Mouse (Mus musculus): ENCODE results near the gene Gm20683. TPM values are rescaled to one million over a fixed set of nuclear protein-coding genes. Genes with fewer than 3 reads are reported as not detected.
A peak's percentile ranks its signal among the peaks of the same experiment; 100 is the strongest.

The Gm20683 gene
- polyA plus RNA-seq, 1 experiment from 2014 or later, result 1.9 TPM

DNA sequence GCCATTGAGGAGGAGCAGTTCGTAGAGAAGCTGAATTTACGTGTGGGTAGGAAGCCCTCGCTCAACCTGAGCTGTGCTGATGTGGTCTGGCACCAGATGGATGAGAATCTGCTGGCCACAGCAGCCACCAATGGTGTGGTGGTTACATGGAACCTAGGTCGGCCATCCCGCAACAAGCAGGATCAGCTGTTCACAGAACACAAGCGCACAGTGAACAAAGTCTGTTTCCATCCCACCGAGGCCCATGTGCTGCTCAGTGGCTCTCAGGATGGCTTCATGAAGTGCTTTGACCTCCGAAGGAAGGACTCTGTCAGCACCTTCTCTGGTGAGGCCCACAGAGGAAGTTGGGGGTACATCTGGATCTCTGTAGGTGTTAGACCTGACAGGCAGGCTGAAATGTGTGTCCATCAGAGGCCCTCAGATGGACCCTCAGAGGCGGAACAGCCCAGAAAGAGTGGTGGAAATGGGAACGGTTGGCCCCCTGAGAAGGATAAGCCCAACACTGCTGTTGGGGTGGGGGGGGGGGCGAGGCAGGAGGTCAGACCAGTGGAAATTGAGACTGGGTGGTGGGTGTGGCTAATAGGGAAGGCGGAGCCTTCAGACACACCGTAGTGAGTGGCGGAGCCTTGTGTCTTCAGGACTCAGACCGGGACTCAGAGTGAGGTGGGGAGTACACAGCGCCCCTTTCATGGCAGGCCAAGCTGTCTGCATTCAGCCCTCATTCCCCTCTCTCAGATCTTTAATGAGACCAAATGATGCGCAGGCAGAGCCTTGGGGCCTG is 17.0 kb downstream of the Gm20683 start:
- peaks cover 31% of the 10 kb centered on the region for H3K27me3 ChIP-seq (ENCODE audit: control insufficient read depth, insufficient read depth, low read length)
- no peak overlapping the region for H3K27ac ChIP-seq (replicated peaks in 1 of 2; ENCODE audit: control insufficient read depth in 1 of 2, insufficient read depth in 1 of 2, low read depth in 2 of 2, low read length in 2 of 2)
- ATAC-seq (ENCODE audit: insufficient number of reproducible peaks, insufficient read depth, low FRiP score, low read depth), result no peak
- H3K4me2 ChIP-seq (ENCODE audit: low read length), result peak overlapping the region; percentile 87
- peaks cover 26% of the 10 kb centered on the region for H3K36me3 ChIP-seq (ENCODE audit: control insufficient read depth, insufficient read depth, low read length)
- H3K9me3 ChIP-seq (ENCODE audit: control insufficient read depth, low read length), result no peaks in the 10 kb centered on the region
- H3K9ac ChIP-seq (ENCODE audit: low read length), result peak overlapping the region; percentile 83
- WGBS, result 70% methylated on average over 17 of the region's 17 CpGs
- peak overlapping the region; percentile 60 to 61 for H3K4me3 ChIP-seq (ENCODE audit: control insufficient read depth in 1 of 2, insufficient read depth in 1 of 2, low read depth in 1 of 2, low read length in 2 of 2)
- peaks cover 17 to 22% of the 10 kb centered on the region in 2 experiments for H3K4me1 ChIP-seq (ENCODE audit: control insufficient read depth in 2 of 2, insufficient read depth in 2 of 2, low read length in 2 of 2)

DNA sequence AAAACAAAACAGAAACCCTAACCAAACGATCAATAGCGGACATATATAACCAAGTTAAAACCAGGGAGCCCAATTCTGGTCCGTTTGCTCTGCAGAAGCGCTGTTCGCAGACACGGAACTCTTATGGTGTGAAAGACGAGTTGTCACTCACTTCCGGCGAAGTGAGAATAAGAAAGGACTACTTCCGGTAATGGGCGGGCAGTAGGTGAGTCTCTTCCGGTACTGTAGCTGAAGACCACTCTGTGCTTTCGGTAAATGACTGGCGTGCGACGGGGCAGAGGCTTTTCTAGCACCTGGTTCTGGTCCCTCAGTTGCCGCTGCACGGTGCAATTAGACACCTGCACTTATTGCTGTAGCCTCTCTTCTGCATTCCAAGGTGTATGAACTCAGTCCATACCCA is 18.1 kb downstream of the Gm20683 start, which contains the start of gene Wdr24:
Gene Wdr24 (plus strand): TSS at position 176 of the 400 bp plus-strand sequence.
- Histone ChIP-seq H3K4me3 (ENCODE audit: control insufficient read depth in 1 of 2, insufficient read depth in 1 of 2, low read depth in 1 of 2, low read length in 2 of 2) (peak within 1 kb of the TSS; percentile 60 to 61), H3K27me3 (ENCODE audit: control insufficient read depth, insufficient read depth, low read length) (peaks cover 42% of the 10 kb centered on the region), H3K4me1 (ENCODE audit: control insufficient read depth in 2 of 2, insufficient read depth in 2 of 2, low read length in 2 of 2) (peaks cover 13 to 16% of the 10 kb centered on the region in 2 experiments), H3K9ac (ENCODE audit: low read length) (peak within 1 kb of the TSS; percentile 83), H3K27ac (replicated peaks in 1 of 2; ENCODE audit: control insufficient read depth in 1 of 2, insufficient read depth in 1 of 2, low read depth in 2 of 2, low read length in 2 of 2) (peak within 1 kb of the TSS in 1 of 2 experiments; percentile 53; a peak in 2 of 4 replicates), H3K4me2 (ENCODE audit: low read length) (peak within 1 kb of the TSS; percentile 87), H3K9me3 (ENCODE audit: control insufficient read depth, low read length) (no peaks in the 10 kb centered on the region), H3K36me3 (ENCODE audit: control insufficient read depth, insufficient read depth, low read length) (peaks cover 26% of the 10 kb centered on the region)
- ATAC-seq (ENCODE audit: insufficient number of reproducible peaks, insufficient read depth, low FRiP score, low read depth), result no peak
- WGBS, result under 1% methylated on average over 18 of the region's 18 CpGs

DNA sequence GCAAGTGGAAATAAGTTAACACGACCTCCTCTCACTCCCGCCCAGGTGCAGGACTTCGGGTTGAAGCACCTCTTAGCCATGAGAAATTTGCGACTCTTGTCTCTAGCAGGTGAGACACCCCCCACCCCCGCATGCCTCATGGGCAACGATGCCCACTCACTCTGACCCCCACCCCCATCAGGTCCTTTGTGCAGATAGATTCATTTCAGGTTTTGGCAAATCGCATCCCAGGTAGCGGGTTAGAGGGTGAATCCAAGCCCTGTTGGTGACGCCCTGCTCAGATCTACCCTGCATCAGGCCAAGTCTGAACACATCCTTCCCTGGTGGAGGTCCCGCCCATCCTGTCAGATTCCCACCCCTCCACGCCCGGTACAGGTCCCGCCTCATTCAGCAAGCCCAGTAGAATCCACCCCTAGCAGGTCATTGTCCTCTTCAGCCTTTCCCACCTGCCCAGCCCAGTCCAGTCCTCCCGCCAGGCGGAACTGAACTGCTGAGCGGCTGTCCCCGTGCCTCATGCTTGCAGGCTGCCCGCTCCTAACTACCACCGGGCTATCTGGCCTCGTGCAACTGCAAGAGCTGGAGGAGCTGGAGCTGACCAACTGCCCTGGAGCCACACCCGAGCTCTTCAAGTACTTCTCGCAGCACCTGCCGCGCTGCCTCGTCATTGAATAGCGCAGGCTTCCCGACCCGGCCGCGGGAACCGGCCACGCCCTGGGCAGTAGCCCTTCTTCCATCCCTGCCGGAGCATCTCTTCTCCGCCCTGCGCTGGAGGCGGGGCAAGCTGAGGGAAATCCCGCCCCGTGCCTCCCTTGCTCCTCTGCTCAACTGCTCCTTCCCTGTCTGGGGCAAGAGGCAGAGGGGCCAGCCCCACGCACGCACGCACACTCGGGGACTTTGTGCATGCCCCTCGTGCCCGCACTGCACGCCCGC is 22.4 kb downstream of the Gm20683 start:
- H3K27ac ChIP-seq (replicated peaks in 1 of 2; ENCODE audit: control insufficient read depth in 1 of 2, insufficient read depth in 1 of 2, low read depth in 2 of 2, low read length in 2 of 2), result no peak overlapping the region
- H3K36me3 ChIP-seq (ENCODE audit: control insufficient read depth, insufficient read depth, low read length), result no peaks in the 10 kb centered on the region
- peaks cover 4 to 5% of the 10 kb centered on the region in 2 experiments for H3K4me1 ChIP-seq (ENCODE audit: control insufficient read depth in 2 of 2, insufficient read depth in 2 of 2, low read length in 2 of 2)
- 6% methylated on average over 46 of the region's 46 CpGs for WGBS
- no peaks in the 10 kb centered on the region for H3K9me3 ChIP-seq (ENCODE audit: control insufficient read depth, low read length)
- H3K27me3 ChIP-seq (ENCODE audit: control insufficient read depth, insufficient read depth, low read length), result peaks cover 77% of the 10 kb centered on the region
- H3K4me2 ChIP-seq (ENCODE audit: low read length), result no peak overlapping the region
- no peak overlapping the region; a peak in 1 of 4 replicates for H3K4me3 ChIP-seq (ENCODE audit: control insufficient read depth in 1 of 2, insufficient read depth in 1 of 2, low read depth in 1 of 2, low read length in 2 of 2)
- no peak for ATAC-seq (ENCODE audit: insufficient number of reproducible peaks, insufficient read depth, low FRiP score, low read depth)
- H3K9ac ChIP-seq (ENCODE audit: low read length), result no peak overlapping the region

DNA sequence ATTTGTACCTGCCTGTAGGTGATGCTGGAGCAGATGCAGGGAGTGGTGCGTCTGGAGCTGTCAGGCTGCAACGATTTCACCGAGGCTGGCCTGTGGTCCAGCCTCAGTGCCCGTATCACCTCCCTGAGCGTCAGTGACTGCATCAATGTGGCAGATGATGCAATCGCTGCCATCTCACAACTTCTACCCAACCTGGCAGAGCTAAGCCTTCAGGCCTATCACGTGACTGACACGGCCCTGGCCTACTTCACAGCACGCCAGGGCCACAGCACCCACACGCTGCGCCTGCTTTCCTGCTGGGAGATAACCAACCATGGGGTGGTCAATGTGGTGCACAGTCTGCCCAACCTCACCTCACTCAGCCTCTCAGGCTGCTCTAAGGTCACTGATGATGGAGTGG is 23.9 kb downstream of the Gm20683 start:
- Histone ChIP-seq H3K4me3 (ENCODE audit: control insufficient read depth in 1 of 2, insufficient read depth in 1 of 2, low read depth in 1 of 2, low read length in 2 of 2) (no peak overlapping the region), H3K36me3 (ENCODE audit: control insufficient read depth, insufficient read depth, low read length) (no peaks in the 10 kb centered on the region), H3K4me1 (ENCODE audit: control insufficient read depth in 2 of 2, insufficient read depth in 2 of 2, low read length in 2 of 2) (no peaks in the 10 kb centered on the region), H3K9me3 (ENCODE audit: control insufficient read depth, low read length) (no peaks in the 10 kb centered on the region), H3K27me3 (ENCODE audit: control insufficient read depth, insufficient read depth, low read length) (peaks cover 82% of the 10 kb centered on the region), H3K27ac (replicated peaks in 1 of 2; ENCODE audit: control insufficient read depth in 1 of 2, insufficient read depth in 1 of 2, low read depth in 2 of 2, low read length in 2 of 2) (no peak overlapping the region), H3K4me2 (ENCODE audit: low read length) (no peak overlapping the region), H3K9ac (ENCODE audit: low read length) (no peak overlapping the region)
- WGBS, result 76% methylated on average over 11 of the region's 11 CpGs
- ATAC-seq (ENCODE audit: insufficient number of reproducible peaks, insufficient read depth, low FRiP score, low read depth), result no peak

DNA sequence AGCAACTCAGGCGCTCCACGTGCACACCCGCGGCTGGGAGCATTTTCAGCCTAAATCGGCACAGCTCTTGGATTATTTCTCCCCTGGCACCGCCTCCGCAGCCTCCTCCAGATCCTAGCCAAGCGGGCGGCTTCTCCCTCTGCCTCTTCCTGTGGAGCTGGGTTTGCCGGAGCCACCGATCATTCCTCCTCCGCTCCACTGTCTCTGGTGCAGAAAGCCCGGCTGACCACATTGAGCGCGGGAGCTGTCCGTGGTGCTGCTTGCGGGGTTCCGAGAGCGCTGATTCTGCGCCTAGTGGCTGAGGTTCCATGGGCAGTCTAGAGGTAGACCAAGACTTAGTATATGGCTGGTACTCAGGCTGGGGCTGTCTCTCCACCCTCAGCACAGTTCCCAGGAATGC is 28.1 kb downstream of the Gm20683 start:
- Histone ChIP-seq H3K4me2 (ENCODE audit: low read length) (no peak overlapping the region), H3K36me3 (ENCODE audit: control insufficient read depth, insufficient read depth, low read length) (no peaks in the 10 kb centered on the region), H3K4me3 (ENCODE audit: control insufficient read depth in 1 of 2, insufficient read depth in 1 of 2, low read depth in 1 of 2, low read length in 2 of 2) (no peak overlapping the region), H3K27ac (replicated peaks in 1 of 2; ENCODE audit: control insufficient read depth in 1 of 2, insufficient read depth in 1 of 2, low read depth in 2 of 2, low read length in 2 of 2) (no peak overlapping the region), H3K27me3 (ENCODE audit: control insufficient read depth, insufficient read depth, low read length) (peaks cover 83% of the 10 kb centered on the region), H3K9me3 (ENCODE audit: control insufficient read depth, low read length) (no peaks in the 10 kb centered on the region), H3K4me1 (ENCODE audit: control insufficient read depth in 2 of 2, insufficient read depth in 2 of 2, low read length in 2 of 2) (peaks cover 0 to 10% of the 10 kb centered on the region in 2 experiments; a peak in 1 of 4 replicates), H3K9ac (ENCODE audit: low read length) (no peak overlapping the region)
- no peak for ATAC-seq (ENCODE audit: insufficient number of reproducible peaks, insufficient read depth, low FRiP score, low read depth)
- 1% methylated on average over 20 of the region's 20 CpGs for WGBS

DNA sequence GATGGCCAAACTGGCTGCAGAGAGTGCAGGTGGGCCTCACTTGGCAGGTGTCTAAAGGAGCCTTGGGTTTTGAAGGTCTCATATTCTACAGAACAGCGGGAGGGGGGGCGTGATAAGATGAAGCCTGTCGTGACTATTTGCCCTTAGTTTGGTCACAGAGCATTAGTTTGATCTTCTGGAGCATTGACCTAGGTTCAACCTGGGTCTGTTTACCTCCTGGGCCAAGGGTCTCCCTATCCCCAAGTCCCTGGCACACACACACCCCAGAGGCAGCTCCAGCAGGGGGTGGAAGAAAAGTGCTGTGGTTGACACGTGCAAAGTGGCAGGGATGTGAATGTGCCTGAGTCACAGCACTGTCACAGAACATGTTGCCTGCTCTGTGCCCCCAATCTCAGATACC is 30.7 kb downstream of the Gm20683 start:
- 63% methylated on average over 4 of the region's 4 CpGs for WGBS
- Histone ChIP-seq H3K4me1 (ENCODE audit: control insufficient read depth in 2 of 2, insufficient read depth in 2 of 2, low read length in 2 of 2) (peaks cover 0 to 10% of the 10 kb centered on the region in 2 experiments; a peak in 1 of 4 replicates), H3K36me3 (ENCODE audit: control insufficient read depth, insufficient read depth, low read length) (no peaks in the 10 kb centered on the region), H3K9ac (ENCODE audit: low read length) (no peak overlapping the region), H3K4me3 (ENCODE audit: control insufficient read depth in 1 of 2, insufficient read depth in 1 of 2, low read depth in 1 of 2, low read length in 2 of 2) (no peak overlapping the region), H3K27ac (replicated peaks in 1 of 2; ENCODE audit: control insufficient read depth in 1 of 2, insufficient read depth in 1 of 2, low read depth in 2 of 2, low read length in 2 of 2) (no peak overlapping the region), H3K4me2 (ENCODE audit: low read length) (no peak overlapping the region), H3K9me3 (ENCODE audit: control insufficient read depth, low read length) (no peaks in the 10 kb centered on the region), H3K27me3 (ENCODE audit: control insufficient read depth, insufficient read depth, low read length) (peaks cover 67% of the 10 kb centered on the region)
- no peak for ATAC-seq (ENCODE audit: insufficient number of reproducible peaks, insufficient read depth, low FRiP score, low read depth)

DNA sequence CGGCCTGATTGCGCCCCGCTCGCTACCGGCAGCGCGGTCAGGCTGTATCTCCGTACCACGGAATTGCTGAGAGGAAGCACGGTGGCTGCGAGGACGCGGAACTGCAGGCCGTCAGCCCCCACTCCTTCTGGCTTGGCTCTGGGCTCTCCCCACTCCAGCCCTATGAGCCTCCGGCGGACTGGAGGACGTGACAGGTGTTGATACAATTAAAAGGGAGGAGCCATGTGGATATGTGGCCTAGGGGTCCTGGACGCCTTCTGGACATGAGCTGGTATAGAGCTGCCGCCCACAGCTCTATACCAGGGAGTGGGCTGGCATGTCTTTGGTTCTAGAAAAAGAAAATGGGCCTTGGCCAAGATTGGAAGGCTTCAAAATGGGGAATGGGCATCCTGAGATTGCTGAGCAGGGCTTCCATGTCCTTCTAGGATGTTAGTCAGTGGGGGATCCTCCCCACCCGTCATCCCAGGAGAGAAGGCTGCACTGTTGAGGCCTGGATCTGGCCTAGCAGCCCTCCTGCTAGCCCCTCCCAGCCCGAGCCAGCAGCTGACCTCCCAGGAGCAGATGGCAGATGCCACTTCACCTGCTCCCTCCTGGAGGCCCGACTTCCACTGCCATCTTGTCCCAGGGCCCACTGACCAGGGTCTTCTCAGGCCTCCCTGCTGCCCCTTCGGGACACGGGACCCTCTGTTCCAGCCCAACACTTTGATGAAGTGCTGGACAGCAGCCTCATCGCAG is 31.8 kb downstream of the Gm20683 start:
- peak overlapping the region; percentile 96 for H3K4me2 ChIP-seq (ENCODE audit: low read length)
- 10% methylated on average over 25 of the region's 25 CpGs for WGBS
- no peaks in the 10 kb centered on the region for H3K36me3 ChIP-seq (ENCODE audit: control insufficient read depth, insufficient read depth, low read length)
- H3K27ac ChIP-seq (replicated peaks in 1 of 2; ENCODE audit: control insufficient read depth in 1 of 2, insufficient read depth in 1 of 2, low read depth in 2 of 2, low read length in 2 of 2), result no peak overlapping the region
- peaks cover 57% of the 10 kb centered on the region for H3K27me3 ChIP-seq (ENCODE audit: control insufficient read depth, insufficient read depth, low read length)
- ATAC-seq (ENCODE audit: insufficient number of reproducible peaks, insufficient read depth, low FRiP score, low read depth), result no peak
- peak overlapping the region; percentile 41 to 64 for H3K4me3 ChIP-seq (ENCODE audit: control insufficient read depth in 1 of 2, insufficient read depth in 1 of 2, low read depth in 1 of 2, low read length in 2 of 2)
- H3K4me1 ChIP-seq (ENCODE audit: control insufficient read depth in 2 of 2, insufficient read depth in 2 of 2, low read length in 2 of 2), result peaks cover 0 to 10% of the 10 kb centered on the region in 2 experiments; a peak in 1 of 4 replicates
- H3K9me3 ChIP-seq (ENCODE audit: control insufficient read depth, low read length), result no peaks in the 10 kb centered on the region
- H3K9ac ChIP-seq (ENCODE audit: low read length), result peak overlapping the region; percentile 70
